Mouse (Mus musculus) stomach, postnatal 0 days (tissue): ENCODE results near the gene Tnfsf13. TPM values are rescaled to one million over a fixed set of nuclear protein-coding genes. Genes with fewer than 3 reads are reported as not detected.

ENCODE experiments used
- ATAC-seq: fragments of 200-750 bp; cut with Nextera tagmentation; 2 replicates; pipeline ENCODE4 v1.8.0; 2017; ENCODE audit not compliant: low FRiP score, low TSS enrichment
- DNase-seq: peaks from one replicate; pipeline ENCODE4 v3.0.0-alpha.2; 2016; ENCODE audit warnings: low spot score
- H3K27ac ChIP-seq: fragments of 300-500 bp; sonication (generic); replicated peaks from 2 replicates; pipeline ENCODE4 v1.5.1; 2014; ENCODE audit warnings: mild to moderate bottlenecking, control low read depth
- H3K27me3 ChIP-seq: fragments of 300-500 bp; sonication (generic); 2 replicates; pipeline ENCODE4 v1.6.1; 2014; ENCODE audit warnings: low read length; ENCODE audit not compliant: control insufficient read depth, insufficient read depth
- H3K36me3 ChIP-seq: fragments of 300-500 bp; sonication (generic); 2 replicates; pipeline ENCODE4 v1.6.1; 2014; ENCODE audit warnings: low read length, mixed read lengths; ENCODE audit not compliant: control insufficient read depth, insufficient read depth
- H3K4me1 ChIP-seq: fragments of 300-500 bp; sonication (generic); replicated peaks from 2 replicates; pipeline ENCODE4 v1.6.1; 2014; ENCODE audit warnings: antibody characterized with exemption; ENCODE audit not compliant: control insufficient read depth, insufficient read depth
- H3K4me2 ChIP-seq: fragments of 300-500 bp; sonication (generic); replicated peaks from 2 replicates; pipeline ENCODE4 v1.6.1; 2014; ENCODE audit warnings: low read depth, mild to moderate bottlenecking, control low read depth, moderate library complexity
- H3K4me3 ChIP-seq: fragments of 300-500 bp; sonication (generic); 2 replicates; pipeline ENCODE4 v1.5.1; 2014; ENCODE audit warnings: low read depth, low read length, control low read depth
- H3K9ac ChIP-seq: fragments of 300-500 bp; sonication (generic); 2 replicates; pipeline ENCODE4 v1.6.1; 2014; ENCODE audit warnings: mild to moderate bottlenecking, low read length, control low read depth, mixed read lengths
- H3K9me3 ChIP-seq: fragments of 300-500 bp; sonication (generic); 2 replicates; pipeline ENCODE4 v1.6.1; 2016; ENCODE audit warnings: low read length; ENCODE audit not compliant: control insufficient read depth
- CTCF ChIP-seq: IDR thresholded peaks from 2 replicates; pipeline ENCODE4 v1.5.1; 2016; ENCODE audit warnings: antibody characterized with exemption, low read depth, mild to moderate bottlenecking, moderate library complexity
- EP300 ChIP-seq: optimal IDR thresholded peaks from 2 replicates; pipeline ENCODE3; 2016; ENCODE audit warnings: antibody characterized with exemption
- WGBS: fragments of 180-500 bp; shearing (Covaris S2); extraction: QIAGEN DNeasy Blood & Tissue Kit; methylation state at CpG from one replicate; pipeline ENCODE4 v1.1.7; 2014; 5-methylcytosine and 5-hydroxymethylcytosine counted together
- polyA plus RNA-seq: library from polyadenylated mRNA; unstranded; fragments of >200 nt; fragmentation: Nextera tagmentation; extraction: Ambion mirVana; gene quantifications from 2 replicates; pipeline ENCODE4 v1.2.1, GENCODE M21; 2015

Gene Tnfsf13
- polyA plus RNA-seq, 1 experiment from 2014 or later: 0.50 TPM

DNA sequence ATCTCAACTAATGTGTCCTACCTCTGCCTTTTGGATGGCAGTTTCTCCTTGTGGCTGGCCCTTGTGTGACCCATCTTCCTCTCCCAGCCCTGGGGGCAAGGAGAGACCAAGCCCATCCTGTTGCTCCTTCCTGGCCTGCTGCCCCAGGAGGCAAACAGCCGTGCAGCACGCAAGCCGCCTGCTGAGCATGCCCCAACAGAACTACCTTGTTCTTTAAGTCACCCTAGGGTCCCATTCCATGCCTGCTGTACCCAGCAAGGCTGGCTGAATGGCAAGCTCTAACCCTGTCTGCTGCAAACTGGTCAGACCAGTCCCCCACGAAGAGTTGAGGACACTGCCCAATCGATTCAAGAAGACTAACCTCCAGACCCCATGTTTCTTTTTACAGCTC is 29.5 kb downstream of the Tnfsf13 start:
- no peaks in the 10 kb centered on the region for H3K27me3 ChIP-seq
- H3K36me3 ChIP-seq: peaks cover 29% of the 10 kb centered on the region
- TF ChIP-seq EP300 (no peak), CTCF (no peak)
- no peaks in the 10 kb centered on the region for H3K9me3 ChIP-seq
- peak overlapping the region; percentile 48 for H3K4me2 ChIP-seq
- peak overlapping the region; percentile 27 for H3K4me3 ChIP-seq
- WGBS: 59% methylated on average over 5 of the region's 5 CpGs
- peak overlapping the region; percentile 86 for H3K27ac ChIP-seq
- H3K9ac ChIP-seq: no peak overlapping the region; the same call in 1 of the 2 replicates
- no peak for DNase-seq
- H3K4me1 ChIP-seq: no peaks in the 10 kb centered on the region
- ATAC-seq: no peak

DNA sequence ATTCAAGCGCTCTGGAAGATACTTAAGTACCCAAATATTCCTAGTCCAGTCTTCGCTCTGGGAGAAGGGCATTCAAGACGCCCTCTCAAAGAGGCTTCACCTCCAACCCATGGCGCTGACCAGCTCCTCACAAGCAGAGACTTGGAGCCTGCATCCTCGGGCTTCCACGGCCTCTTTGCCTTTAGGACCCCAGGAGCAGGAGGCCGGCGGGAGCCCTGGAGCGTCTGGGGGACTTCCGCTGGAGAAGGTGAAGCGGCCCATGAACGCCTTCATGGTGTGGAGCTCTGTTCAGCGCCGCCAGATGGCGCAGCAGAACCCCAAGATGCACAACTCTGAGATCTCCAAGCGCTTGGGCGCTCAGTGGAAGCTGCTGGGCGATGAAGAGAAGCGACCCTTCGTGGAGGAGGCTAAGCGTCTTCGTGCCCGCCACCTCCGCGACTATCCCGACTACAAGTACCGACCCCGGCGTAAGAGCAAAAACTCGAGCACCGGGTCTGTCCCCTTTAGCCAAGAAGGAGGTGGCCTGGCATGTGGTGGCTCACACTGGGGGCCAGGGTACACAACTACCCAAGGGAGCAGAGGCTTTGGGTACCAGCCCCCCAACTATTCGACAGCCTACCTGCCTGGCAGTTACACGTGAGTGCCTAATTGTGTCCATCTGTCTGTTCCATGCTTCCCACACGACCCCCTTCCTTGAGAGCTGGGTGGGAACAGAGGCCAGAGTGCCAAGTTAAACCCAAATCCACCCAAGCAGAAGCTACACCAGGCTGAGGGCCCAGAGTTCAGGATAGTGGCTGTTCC is 30.1 kb downstream of the Tnfsf13 start, which contains the start of gene Sox15:
Sox15 (plus strand) TSS at position 51 of the 801 bp plus-strand sequence.
- Histone ChIP-seq H3K27me3 (no peaks in the 10 kb centered on the region), H3K9ac (peak within 1 kb of the TSS; percentile 47), H3K4me2 (peak within 1 kb of the TSS; percentile 48), H3K9me3 (no peaks in the 10 kb centered on the region), H3K4me3 (peak within 1 kb of the TSS; percentile 27), H3K27ac (peak within 1 kb of the TSS; percentile 86), H3K36me3 (peaks cover 35% of the 10 kb centered on the region), H3K4me1 (no peaks in the 10 kb centered on the region)
- ATAC-seq: peak; percentile 66
- 20% methylated on average over 34 of the region's 34 CpGs for WGBS
- peak; percentile 89 for TF ChIP-seq CTCF
- no peak for TF ChIP-seq EP300
- DNase-seq: peak; percentile 76

DNA sequence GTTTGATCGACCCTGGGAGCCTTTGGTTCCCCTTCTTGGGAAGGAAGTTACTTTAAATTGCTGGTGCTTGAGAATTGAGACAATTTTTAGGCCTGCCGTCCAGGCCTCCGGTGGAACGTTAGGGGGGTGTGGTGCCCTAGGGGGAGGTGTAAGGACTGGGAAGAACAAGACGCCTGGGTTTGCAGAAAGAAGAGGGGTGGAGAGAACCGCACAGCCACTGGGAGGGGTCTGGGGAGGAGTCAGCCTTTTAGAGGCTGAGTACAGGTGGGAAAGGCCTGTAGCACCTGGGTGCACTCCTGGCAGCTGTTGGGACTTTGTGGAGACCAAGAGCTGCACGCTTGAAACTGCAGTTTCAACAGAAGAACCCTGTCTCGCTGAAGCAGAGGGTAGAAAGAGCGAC is 30.8 kb downstream of the Tnfsf13 start:
- peak overlapping the region; percentile 86 for H3K27ac ChIP-seq
- TF ChIP-seq EP300 (no peak), CTCF (no peak)
- peaks cover 40% of the 10 kb centered on the region for H3K36me3 ChIP-seq
- H3K9me3 ChIP-seq: no peaks in the 10 kb centered on the region
- H3K9ac ChIP-seq: no peak overlapping the region
- 36% methylated on average over 9 of the region's 9 CpGs for WGBS
- H3K27me3 ChIP-seq: no peaks in the 10 kb centered on the region
- H3K4me1 ChIP-seq: no peaks in the 10 kb centered on the region
- ATAC-seq (no peak), DNase-seq (peak; percentile 45)
- no peak overlapping the region for H3K4me3 ChIP-seq
- peak overlapping the region; percentile 30; the same call in 1 of the 2 replicates for H3K4me2 ChIP-seq

DNA sequence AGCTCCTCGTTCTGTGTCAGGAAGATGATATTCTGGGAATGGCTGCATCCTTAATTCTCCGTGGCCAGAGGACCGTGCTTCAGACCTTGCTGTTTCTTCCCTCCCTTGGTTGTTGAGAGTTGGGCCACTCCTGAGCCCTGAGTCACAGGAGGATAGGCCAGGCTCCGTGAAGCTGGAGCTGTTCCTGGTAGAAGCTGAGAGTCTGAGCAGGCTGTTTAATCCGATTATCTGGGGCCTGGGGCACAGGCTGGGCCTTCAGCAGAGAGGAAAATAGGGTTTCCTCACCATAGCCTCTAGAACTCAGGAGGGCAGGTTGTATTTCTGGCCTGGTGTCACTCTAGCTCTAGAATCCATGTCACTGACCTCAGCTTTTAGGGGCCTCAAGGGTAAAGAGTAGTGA is 32.2 kb downstream of the Tnfsf13 start:
- no peak for DNase-seq
- TF ChIP-seq EP300: no peak
- no peak for TF ChIP-seq CTCF
- Histone ChIP-seq H3K9ac (no peak overlapping the region), H3K27me3 (no peaks in the 10 kb centered on the region), H3K4me1 (no peaks in the 10 kb centered on the region), H3K4me2 (no peak overlapping the region), H3K9me3 (no peaks in the 10 kb centered on the region), H3K36me3 (peaks cover 45% of the 10 kb centered on the region), H3K27ac (0 out of 2 replicates have a peak overlapping the region, but pooled peaks have one; percentile 13), H3K4me3 (no peak overlapping the region)
- 58% methylated on average over 5 of the region's 5 CpGs for WGBS
- ATAC-seq: no peak

DNA sequence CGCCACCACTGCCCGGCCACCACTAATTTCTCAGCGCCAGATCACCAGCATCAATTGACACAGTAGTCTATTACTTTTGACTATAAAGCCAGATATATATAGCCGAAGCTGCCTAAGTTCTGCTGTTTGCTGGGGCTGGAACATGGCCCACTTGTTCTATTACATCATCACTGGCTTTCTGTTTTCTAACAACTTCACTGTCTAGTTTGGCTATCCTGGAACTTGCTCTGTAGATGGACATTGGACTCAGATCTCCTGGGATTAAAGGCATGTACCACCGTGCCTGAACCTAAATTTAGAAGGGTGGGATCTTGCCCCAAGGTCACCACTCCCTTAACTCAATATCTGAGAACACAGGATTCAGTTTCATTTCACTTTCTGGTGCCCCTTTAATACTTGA is 39.7 kb downstream of the Tnfsf13 start:
- Histone ChIP-seq H3K9ac (no peak overlapping the region), H3K4me2 (no peak overlapping the region), H3K27me3 (no peaks in the 10 kb centered on the region), H3K27ac (no peak overlapping the region), H3K4me3 (no peak overlapping the region), H3K9me3 (no peaks in the 10 kb centered on the region), H3K36me3 (peaks cover 53% of the 10 kb centered on the region), H3K4me1 (no peaks in the 10 kb centered on the region)
- WGBS: 85% methylated on average over 5 of the region's 5 CpGs
- DNase-seq (no peak), ATAC-seq (no peak)
- TF ChIP-seq EP300 (no peak), CTCF (no peak)

DNA sequence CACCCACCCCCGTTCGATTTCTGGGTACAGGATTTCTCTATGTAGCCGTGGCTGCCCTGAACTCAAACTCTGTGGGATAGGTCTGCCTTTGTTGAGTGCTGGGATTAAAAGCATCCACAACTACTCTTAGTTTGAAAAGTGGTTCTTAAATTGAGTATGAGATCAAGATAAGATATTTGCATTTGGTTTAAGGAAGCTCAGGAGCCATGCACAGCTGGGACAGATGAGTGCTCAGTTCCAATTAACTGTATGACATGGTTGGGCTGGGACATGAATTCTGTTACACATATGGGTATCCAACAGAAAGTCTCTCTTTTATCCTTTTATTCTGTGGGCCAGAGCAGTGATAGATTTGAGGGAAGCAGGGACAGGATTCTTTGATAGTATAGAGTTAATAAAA is 50.1 kb downstream of the Tnfsf13 start:
- Histone ChIP-seq H3K9me3 (no peaks in the 10 kb centered on the region), H3K4me3 (no peak overlapping the region), H3K36me3 (peaks cover 2% of the 10 kb centered on the region; the same call in 1 of the 2 replicates), H3K4me1 (no peaks in the 10 kb centered on the region), H3K27ac (no peak overlapping the region), H3K27me3 (no peaks in the 10 kb centered on the region), H3K4me2 (no peak overlapping the region), H3K9ac (no peak overlapping the region)
- no peak for DNase-seq
- no peak for ATAC-seq
- TF ChIP-seq CTCF (no peak), EP300 (no peak)
- 58% methylated on average over 3 of the region's 3 CpGs for WGBS
